Mouse (Mus musculus): ENCODE results near the gene Zfp366. TPM values are rescaled to one million over a fixed set of nuclear protein-coding genes. Genes with fewer than 3 reads are reported as not detected.

The Zfp366 gene
- total RNA-seq, 2 experiments from 2014 or later, result 14.1 to 14.9 TPM

Other genes with a start within 250 kb of the Zfp366 start
- not detected for gene 1700024P04Rik, start 200.3 kb upstream of the Zfp366 start, total RNA-seq (2021)
- 10 to 100 TPM; 55.4 to 60.7 TPM for gene Ptcd2, start 159.9 kb downstream of the Zfp366 start, total RNA-seq (2021)
- 10 to 100 TPM; 49.5 to 50.0 TPM for gene Mrps27, start 160.0 kb downstream of the Zfp366 start, total RNA-seq (2021)